Mouse (Mus musculus): ENCODE results near the gene Gpr135. TPM values are rescaled to one million over a fixed set of nuclear protein-coding genes. Genes with fewer than 3 reads are reported as not detected.

Gpr135 gene
- total and polyA plus RNA-seq, 2 experiments: 0.28 to 2.3 TPM

DNA sequence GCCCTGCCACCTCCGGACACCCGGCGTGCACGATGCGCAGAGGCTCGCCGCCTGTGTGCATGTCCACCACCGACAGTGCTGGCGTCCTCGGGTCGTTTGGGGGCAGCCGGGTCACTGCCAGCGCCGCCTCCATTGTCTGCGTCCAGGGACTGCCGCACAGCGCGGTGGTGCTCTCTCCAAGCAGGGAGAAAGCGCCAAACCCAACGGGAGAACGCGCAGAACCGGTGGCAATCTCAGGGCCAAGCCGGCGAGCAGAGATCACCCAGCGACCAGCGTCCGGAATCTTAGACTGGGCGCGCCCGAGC, 14.1 kb upstream of the Gpr135 start:
- TF ChIP-seq POLR2A (IDR thresholded peaks at IDR 0.05; ENCODE audit: extremely low read depth, insufficient read depth, low read length) (0 out of 2 replicates have a peak, but pooled peaks have one; percentile 38), CTCF (IDR thresholded peaks at IDR 0.05; ENCODE audit: low read depth, low read length) (no peak)
- peak overlapping the region; percentile 82 for H3K4me3 ChIP-seq (ENCODE audit: insufficient read depth, low read depth, low read length)
- under 1% methylated on average over 31 of the region's 31 CpGs for WGBS
- peak overlapping the region; percentile 94 for H3K27ac ChIP-seq (replicated peaks; ENCODE audit: insufficient read depth, low read depth, low read length)
- no peaks in the 10 kb centered on the region for H3K27me3 ChIP-seq (ENCODE audit: control insufficient read depth, insufficient read depth, low read length)
- peaks cover 8% of the 10 kb centered on the region; the same call in 1 of the 2 replicates for H3K4me1 ChIP-seq (ENCODE audit: control insufficient read depth, insufficient read depth, low read length)
- peaks cover 2% of the 10 kb centered on the region; the same call in 1 of the 2 replicates for H3K36me3 ChIP-seq (ENCODE audit: control insufficient read depth, insufficient read depth, low read length)
- DNase-seq (ENCODE audit: extremely low read depth, low read depth, low spot score): no peak
- no peaks in the 10 kb centered on the region; the same call in 1 of the 2 replicates for H3K79me2 ChIP-seq (ENCODE audit: control insufficient read depth, insufficient read depth, low read length)
- H3K9ac ChIP-seq (ENCODE audit: low read depth, low read length): peak overlapping the region; percentile 88

DNA sequence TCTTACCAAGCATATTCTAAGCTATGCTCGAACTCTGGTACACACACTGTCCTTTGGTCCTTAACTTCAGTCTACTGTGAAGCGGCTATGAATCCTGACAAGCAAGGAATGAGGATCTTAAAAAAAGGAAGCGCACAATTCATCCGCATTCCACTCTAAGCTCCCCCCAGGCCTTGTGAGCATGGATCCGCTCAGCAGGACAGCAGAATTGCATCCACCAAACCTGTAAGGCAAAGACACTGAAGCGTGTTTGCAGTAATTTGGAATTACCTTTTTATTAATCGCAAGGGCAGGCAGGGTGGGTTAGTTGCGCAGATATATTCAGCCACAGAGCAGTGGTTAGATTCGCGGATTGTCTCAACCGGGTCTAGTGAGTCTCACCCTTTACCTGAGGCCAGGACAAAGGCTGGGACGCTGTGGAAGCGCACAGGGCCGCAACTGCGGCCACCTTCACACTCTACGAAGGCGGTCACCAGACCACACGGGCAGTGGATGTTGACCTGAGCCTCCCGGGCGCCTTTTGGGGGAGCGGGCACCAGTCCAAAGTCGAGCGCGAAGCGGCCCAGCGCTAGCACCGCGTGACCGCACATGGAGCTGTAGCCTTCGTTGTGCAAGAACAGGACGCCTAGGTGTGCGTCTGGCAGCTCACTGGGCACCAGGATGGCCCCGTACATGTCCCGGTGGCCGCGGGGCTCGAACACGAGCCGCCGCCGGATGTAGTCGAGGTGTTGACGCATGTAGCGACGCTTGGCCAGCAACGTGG, 13.5 kb upstream of the Gpr135 start:
- TF ChIP-seq POLR2A (IDR thresholded peaks at IDR 0.05; ENCODE audit: extremely low read depth, insufficient read depth, low read length) (peak; percentile 38; the same call in 1 of the 2 replicates), CTCF (IDR thresholded peaks at IDR 0.05; ENCODE audit: low read depth, low read length) (no peak)
- DNase-seq (ENCODE audit: extremely low read depth, low read depth, low spot score): peak; percentile 84
- Histone ChIP-seq H3K9ac (ENCODE audit: low read depth, low read length) (peak overlapping the region; percentile 88), H3K27ac (replicated peaks; ENCODE audit: insufficient read depth, low read depth, low read length) (peak overlapping the region; percentile 94), H3K4me1 (ENCODE audit: control insufficient read depth, insufficient read depth, low read length) (peaks cover 8% of the 10 kb centered on the region; the same call in 1 of the 2 replicates), H3K79me2 (ENCODE audit: control insufficient read depth, insufficient read depth, low read length) (no peaks in the 10 kb centered on the region; the same call in 1 of the 2 replicates), H3K36me3 (ENCODE audit: control insufficient read depth, insufficient read depth, low read length) (no peaks in the 10 kb centered on the region), H3K27me3 (ENCODE audit: control insufficient read depth, insufficient read depth, low read length) (no peaks in the 10 kb centered on the region), H3K4me3 (ENCODE audit: insufficient read depth, low read depth, low read length) (peak overlapping the region; percentile 82)
- WGBS: 5% methylated on average over 46 of the region's 46 CpGs

DNA sequence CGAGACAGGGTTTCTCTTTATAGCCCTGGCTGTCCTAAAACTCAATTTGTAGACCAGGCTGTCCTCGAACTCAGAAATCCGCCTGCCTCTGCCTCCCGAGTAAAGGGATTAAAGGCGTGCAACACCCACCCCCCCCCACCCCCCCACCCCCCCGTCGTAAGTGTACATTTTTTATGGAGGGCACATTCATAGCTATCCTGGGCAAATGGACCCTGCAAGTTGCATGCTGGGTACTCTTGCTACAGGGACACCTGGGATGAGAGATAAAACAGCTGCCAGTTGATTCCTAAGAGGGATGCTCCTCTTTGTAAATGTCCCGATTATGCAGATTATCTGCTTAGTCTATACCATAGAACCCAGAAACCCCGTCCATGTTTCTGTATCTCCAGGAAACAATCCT, 12.3 kb upstream of the Gpr135 start:
- H3K9ac ChIP-seq (ENCODE audit: low read depth, low read length): no peak overlapping the region
- no peak overlapping the region for H3K27ac ChIP-seq (replicated peaks; ENCODE audit: insufficient read depth, low read depth, low read length)
- no peaks in the 10 kb centered on the region; the same call in 1 of the 2 replicates for H3K79me2 ChIP-seq (ENCODE audit: control insufficient read depth, insufficient read depth, low read length)
- WGBS: 83% methylated on average over 9 of the region's 9 CpGs
- no peak overlapping the region for H3K4me3 ChIP-seq (ENCODE audit: insufficient read depth, low read depth, low read length)
- no peaks in the 10 kb centered on the region for H3K27me3 ChIP-seq (ENCODE audit: control insufficient read depth, insufficient read depth, low read length)
- no peaks in the 10 kb centered on the region for H3K36me3 ChIP-seq (ENCODE audit: control insufficient read depth, insufficient read depth, low read length)
- no peak for DNase-seq (ENCODE audit: extremely low read depth, low read depth, low spot score)
- TF ChIP-seq POLR2A (IDR thresholded peaks at IDR 0.05; ENCODE audit: extremely low read depth, insufficient read depth, low read length) (no peak), CTCF (IDR thresholded peaks at IDR 0.05; ENCODE audit: low read depth, low read length) (no peak)
- H3K4me1 ChIP-seq (ENCODE audit: control insufficient read depth, insufficient read depth, low read length): peaks cover 10% of the 10 kb centered on the region; the same call in 1 of the 2 replicates

DNA sequence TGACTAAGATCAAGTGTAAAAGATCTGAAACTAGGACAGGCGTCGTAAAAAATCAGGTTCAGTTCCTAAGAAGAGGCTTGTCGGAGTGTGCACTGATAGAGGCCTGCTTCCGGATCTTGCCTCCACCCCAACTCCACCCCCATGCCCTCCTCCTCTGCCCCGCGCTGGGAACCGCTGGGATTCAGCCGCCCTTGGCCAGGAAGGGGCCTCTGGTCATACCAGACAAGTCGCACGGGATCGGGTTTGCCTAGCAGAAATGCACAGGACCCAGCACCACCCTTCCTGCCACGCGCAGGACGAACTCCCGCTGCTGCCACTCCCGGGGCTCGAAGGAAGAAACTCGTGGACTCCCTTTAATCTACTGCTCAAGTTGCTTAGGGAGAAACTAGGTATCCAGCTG, 11.4 kb upstream of the Gpr135 start:
- H3K27ac ChIP-seq (replicated peaks; ENCODE audit: insufficient read depth, low read depth, low read length): no peak overlapping the region
- WGBS: 29% methylated on average over 18 of the region's 18 CpGs
- peaks cover 10% of the 10 kb centered on the region; the same call in 1 of the 2 replicates for H3K4me1 ChIP-seq (ENCODE audit: control insufficient read depth, insufficient read depth, low read length)
- peak overlapping the region; percentile 47; the same call in 1 of the 2 replicates for H3K4me3 ChIP-seq (ENCODE audit: insufficient read depth, low read depth, low read length)
- peak overlapping the region; percentile 56 for H3K9ac ChIP-seq (ENCODE audit: low read depth, low read length)
- H3K36me3 ChIP-seq (ENCODE audit: control insufficient read depth, insufficient read depth, low read length): no peaks in the 10 kb centered on the region
- H3K79me2 ChIP-seq (ENCODE audit: control insufficient read depth, insufficient read depth, low read length): no peaks in the 10 kb centered on the region
- DNase-seq (ENCODE audit: extremely low read depth, low read depth, low spot score): peak; percentile 41
- TF ChIP-seq CTCF (IDR thresholded peaks at IDR 0.05; ENCODE audit: low read depth, low read length) (no peak), POLR2A (IDR thresholded peaks at IDR 0.05; ENCODE audit: extremely low read depth, insufficient read depth, low read length) (no peak)
- H3K27me3 ChIP-seq (ENCODE audit: control insufficient read depth, insufficient read depth, low read length): no peaks in the 10 kb centered on the region

DNA sequence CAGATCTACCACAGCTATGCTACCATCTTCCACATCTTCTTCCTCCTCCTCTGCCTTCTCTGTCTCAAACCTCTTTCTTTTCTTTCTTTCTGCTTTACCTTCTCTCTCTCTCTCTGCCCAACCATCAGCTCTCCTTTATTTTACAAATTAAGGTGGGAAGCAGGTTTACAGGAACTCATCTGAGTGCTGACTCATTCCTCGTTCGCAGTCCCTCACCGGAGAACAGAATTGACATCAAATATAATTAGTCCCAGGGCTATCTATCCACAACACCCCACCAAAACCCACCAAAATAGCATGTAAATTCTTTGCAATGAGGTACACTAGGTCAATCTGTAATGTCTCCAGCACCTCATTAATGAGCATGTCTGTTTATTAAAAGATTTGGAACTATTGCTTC, 11.0 kb upstream of the Gpr135 start:
- no peak for DNase-seq (ENCODE audit: extremely low read depth, low read depth, low spot score)
- Histone ChIP-seq H3K27me3 (ENCODE audit: control insufficient read depth, insufficient read depth, low read length) (no peaks in the 10 kb centered on the region), H3K9ac (ENCODE audit: low read depth, low read length) (no peak overlapping the region), H3K4me1 (ENCODE audit: control insufficient read depth, insufficient read depth, low read length) (peaks cover 10% of the 10 kb centered on the region; the same call in 1 of the 2 replicates), H3K27ac (replicated peaks; ENCODE audit: insufficient read depth, low read depth, low read length) (no peak overlapping the region), H3K79me2 (ENCODE audit: control insufficient read depth, insufficient read depth, low read length) (no peaks in the 10 kb centered on the region), H3K4me3 (ENCODE audit: insufficient read depth, low read depth, low read length) (no peak overlapping the region), H3K36me3 (ENCODE audit: control insufficient read depth, insufficient read depth, low read length) (peaks cover 3% of the 10 kb centered on the region; the same call in 1 of the 2 replicates)
- WGBS: 88% methylated on average over 3 of the region's 3 CpGs
- no peak for TF ChIP-seq CTCF (IDR thresholded peaks at IDR 0.05; ENCODE audit: low read depth, low read length)
- no peak for TF ChIP-seq POLR2A (IDR thresholded peaks at IDR 0.05; ENCODE audit: extremely low read depth, insufficient read depth, low read length)

DNA sequence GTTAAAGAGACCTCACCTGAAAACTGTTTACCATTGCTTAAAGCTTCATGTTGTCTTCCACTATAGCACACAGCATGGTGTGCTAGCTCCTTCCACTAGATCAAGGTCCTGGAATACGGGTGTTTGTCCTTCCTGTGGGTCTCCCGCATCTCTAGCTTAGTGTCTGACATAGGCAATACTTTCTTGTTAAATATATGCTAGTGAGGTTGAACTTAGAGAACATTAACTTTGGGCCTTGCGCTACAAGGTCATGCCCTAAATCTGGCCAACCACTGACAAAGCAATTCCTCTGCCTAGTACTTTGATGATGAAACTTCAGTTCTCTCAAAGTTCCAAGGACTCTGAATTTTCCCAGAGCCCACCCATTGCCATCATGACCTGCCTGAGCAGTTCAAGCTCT, 7.3 kb upstream of the Gpr135 start:
- TF ChIP-seq CTCF (IDR thresholded peaks at IDR 0.05; ENCODE audit: low read depth, low read length) (no peak), POLR2A (IDR thresholded peaks at IDR 0.05; ENCODE audit: extremely low read depth, insufficient read depth, low read length) (no peak)
- H3K36me3 ChIP-seq (ENCODE audit: control insufficient read depth, insufficient read depth, low read length): peaks cover 25% of the 10 kb centered on the region
- peaks cover 4% of the 10 kb centered on the region; the same call in 1 of the 2 replicates for H3K4me1 ChIP-seq (ENCODE audit: control insufficient read depth, insufficient read depth, low read length)
- H3K27me3 ChIP-seq (ENCODE audit: control insufficient read depth, insufficient read depth, low read length): no peaks in the 10 kb centered on the region
- peak; percentile 77 for DNase-seq (ENCODE audit: extremely low read depth, low read depth, low spot score)
- no peak overlapping the region for H3K9ac ChIP-seq (ENCODE audit: low read depth, low read length)
- WGBS: 17% methylated on average over 3 of the region's 3 CpGs
- no peak overlapping the region for H3K4me3 ChIP-seq (ENCODE audit: insufficient read depth, low read depth, low read length)
- no peaks in the 10 kb centered on the region for H3K79me2 ChIP-seq (ENCODE audit: control insufficient read depth, insufficient read depth, low read length)
- no peak overlapping the region for H3K27ac ChIP-seq (replicated peaks; ENCODE audit: insufficient read depth, low read depth, low read length)
